Mouse (Mus musculus) cerebellum, adult 9-11 months (tissue): ENCODE measurements around the gene Lrch3.
A peak's percentile ranks its signal among the peaks of the same experiment; 100 is the strongest.
"Not testable (repeated sequence)": the region's sequence is repeated elsewhere in the genome, so short reads cannot be mapped to it uniquely, and the experiment has no call there.

ENCODE experiments used
- DNase-seq: peaks from one replicate; pipeline ENCODE4 v3.0.0; 2022

The Lrch3 gene

GRCm38 (mm10) chr16:33056095-33056785 lies 142.3 kb downstream of the Lrch3 start, which contains the start of the genes Iqcg and Rpl35a:
Iqcg (minus strand) TSS chr16:33056218.
Rpl35a (plus strand) TSS chr16:33056453.
- DNase-seq, result peak; percentile 89

- DNase-seq, result no peak
These were observed 142.9 kb downstream of the Lrch3 start for GRCm38 (mm10) chr16:33056786-33057185.

GRCm38 (mm10) chr16:33058033-33058432 lies 144.1 kb downstream of the Lrch3 start:
- no peak for DNase-seq

GRCm38 (mm10) chr16:33058656-33059055 lies 144.8 kb downstream of the Lrch3 start:
- DNase-seq, result not testable (repeated sequence)

GRCm38 (mm10) chr16:33059471-33059870 lies 145.6 kb downstream of the Lrch3 start:
- no peak for DNase-seq

- no peak for DNase-seq
These were observed 147.0 kb downstream of the Lrch3 start for GRCm38 (mm10) chr16:33060926-33061325.

GRCm38 (mm10) chr16:33061400-33061799 lies 147.5 kb downstream of the Lrch3 start:
- no peak for DNase-seq

GRCm38 (mm10) chr16:33062024-33062681 lies 148.3 kb downstream of the Lrch3 start, which contains the start of gene Lmln:
Lmln (plus strand) TSS chr16:33062521.
- peak; percentile 92 for DNase-seq

- no peak for DNase-seq
These were observed 148.8 kb downstream of the Lrch3 start for GRCm38 (mm10) chr16:33062682-33063131.

GRCm38 (mm10) chr16:33063267-33063666 lies 149.4 kb downstream of the Lrch3 start:
- peak; percentile 32 for DNase-seq

- no peak for DNase-seq
These were observed 150.7 kb downstream of the Lrch3 start for GRCm38 (mm10) chr16:33064636-33065035.
